Mouse (Mus musculus): ENCODE data around the gene Adk. TPM values are rescaled to one million over a fixed set of nuclear protein-coding genes. Genes with fewer than 3 reads are reported as not detected.
"Not testable (repeated sequence)": the region's sequence is repeated elsewhere in the genome, so short reads cannot be mapped to it uniquely, and the experiment has no call there.

The Adk gene
- polyA plus RNA-seq, 3 experiments from 2014 or later: 84.7 to 128 (median 118) TPM

DNA sequence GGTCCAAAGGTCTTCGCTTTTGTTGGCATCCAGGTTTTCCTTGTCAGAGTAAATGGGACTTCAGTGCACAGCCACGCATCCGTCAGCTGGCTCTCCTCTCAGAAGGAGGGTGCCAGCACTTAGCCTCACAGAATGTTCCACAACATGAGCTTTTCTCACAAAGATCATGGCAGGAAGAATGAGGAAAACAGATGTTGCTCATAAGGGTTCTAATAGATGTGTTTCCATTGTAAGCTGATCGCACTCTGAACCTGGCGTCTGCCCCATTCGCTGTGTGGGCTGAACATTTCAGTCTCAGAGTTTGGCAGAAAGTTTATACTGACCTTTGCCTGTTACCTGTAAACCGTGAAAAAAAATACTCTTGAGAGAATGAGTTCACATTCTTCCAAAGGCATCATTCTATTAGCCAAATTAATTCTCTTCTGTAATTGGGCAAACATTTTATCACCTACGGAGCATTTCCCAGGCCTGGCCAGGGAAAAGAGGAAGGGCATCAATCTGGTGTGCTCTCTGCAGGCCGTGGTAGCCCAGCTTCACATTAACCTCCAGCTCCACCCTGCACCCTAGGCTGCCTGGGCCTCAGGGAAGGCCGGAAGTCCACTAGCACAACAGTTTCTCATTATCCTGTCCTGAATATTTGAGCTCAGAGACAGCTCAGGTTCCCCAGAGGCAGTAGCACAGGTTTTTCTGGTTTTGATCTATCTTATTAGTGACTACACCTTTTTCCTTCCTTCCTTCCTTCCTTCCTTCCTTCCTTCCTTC is 389.6 kb downstream of the Adk start:
- no peak for ATAC-seq

DNA sequence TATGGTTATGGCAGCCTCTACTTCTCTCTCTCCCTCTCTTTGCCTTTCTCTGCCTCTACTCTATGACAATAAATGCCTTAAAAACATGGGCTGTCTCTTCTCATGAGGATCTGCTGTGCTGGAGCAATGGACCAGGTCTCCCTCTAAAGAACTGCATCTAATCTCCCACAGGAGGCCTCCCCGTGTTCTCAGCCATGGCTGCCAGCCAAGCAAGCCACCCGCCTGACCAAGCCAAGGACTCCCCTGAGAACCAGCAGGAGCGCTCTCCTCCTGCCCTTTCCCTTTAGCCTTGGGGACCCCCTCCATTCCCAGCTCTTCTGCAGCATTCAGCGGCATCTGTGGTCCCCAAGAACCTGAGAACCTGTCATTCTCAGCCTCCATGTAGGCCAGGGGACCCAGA is 400.2 kb downstream of the Adk start:
- no peak for ATAC-seq

DNA sequence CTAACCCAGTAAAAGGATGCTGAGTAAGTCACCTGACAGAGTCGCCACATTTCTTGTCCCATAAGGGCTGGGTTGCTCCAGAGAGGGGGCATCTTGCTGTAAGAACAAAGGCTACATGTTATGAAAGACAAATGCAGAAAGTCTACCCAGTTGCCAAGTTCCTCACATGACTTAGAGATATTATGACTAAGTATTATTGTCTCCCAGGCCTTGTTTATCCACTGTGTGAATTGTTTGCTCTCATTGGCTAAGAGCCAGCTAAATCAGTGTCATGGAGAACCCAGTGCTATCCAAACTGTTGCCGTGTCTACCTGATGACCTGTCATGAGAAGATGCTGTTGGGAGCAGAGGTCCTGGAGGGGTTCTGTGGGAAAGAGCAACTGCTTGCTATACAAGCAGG is 401.5 kb downstream of the Adk start:
- ATAC-seq: no peak

DNA sequence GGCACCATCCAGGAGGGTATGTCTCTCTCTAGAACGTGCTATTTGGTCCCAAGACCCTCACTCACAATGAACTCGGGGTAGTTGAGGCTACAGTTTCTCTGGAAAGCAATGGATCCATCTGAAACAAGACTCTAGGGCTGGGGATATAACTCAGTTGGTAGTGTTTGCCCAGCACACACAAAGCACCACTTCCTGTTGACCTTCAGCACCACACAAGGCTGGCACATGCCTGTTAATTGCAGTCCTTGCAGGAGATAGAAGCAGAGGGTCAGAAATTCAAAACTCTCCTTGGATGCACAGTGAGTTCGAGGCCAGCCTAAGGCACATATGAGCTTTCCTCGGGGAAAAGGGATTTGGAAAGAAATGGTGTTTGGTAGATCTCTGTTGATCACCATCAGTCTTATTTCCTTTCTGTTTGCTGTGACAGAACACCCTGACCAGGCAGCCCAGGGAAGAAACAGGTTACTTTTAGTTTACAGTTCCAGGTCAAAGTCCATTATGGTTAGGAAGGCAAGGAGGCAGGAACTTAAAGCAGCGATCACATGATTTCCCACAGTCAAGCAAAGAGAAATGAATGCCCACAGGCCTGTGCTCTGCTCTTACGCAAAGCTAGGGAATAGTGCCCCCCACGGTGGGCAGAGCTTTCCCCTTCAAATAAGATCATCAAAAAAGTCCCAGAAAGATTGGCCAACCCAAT is 403.4 kb downstream of the Adk start:
- ATAC-seq: no peak

DNA sequence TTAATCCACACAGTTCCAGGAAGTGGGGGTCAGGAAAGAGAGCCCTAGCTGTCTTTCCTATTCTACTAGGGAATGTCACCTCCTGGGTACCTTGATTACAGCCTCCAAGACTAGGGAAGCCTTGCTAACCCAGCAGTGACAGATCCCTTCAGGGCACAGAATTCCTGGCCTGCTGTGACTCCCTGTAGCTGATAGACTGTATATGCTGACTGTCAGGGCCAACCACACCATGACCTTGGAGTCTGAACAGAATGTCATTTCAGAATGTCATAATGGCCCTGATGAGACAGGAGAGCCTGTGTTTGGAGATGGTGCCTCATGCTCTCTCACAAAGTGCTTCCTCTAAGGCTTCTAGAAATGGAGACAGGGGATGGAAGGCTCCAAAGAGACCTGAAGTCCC is 404.2 kb downstream of the Adk start:
- ATAC-seq: no peak

DNA sequence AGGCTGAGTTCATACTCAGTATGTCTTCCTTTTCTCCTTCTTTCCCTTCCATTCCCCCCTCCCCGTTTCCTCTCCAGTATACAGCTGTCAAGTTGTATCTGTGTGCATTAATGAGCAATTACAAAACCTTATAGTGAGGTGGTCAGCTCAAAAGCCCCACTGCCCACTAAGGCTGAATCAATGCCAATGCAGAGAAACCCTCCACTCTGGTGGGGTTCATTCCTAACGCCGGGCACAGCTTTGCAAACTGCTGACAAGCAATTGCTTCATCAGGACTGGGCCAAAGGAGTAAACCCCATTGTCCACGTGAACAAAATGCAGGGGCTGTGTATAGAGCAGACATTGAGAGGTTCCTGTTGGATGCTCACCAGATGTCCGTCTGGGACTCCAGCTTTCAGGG is 405.5 kb downstream of the Adk start:
- ATAC-seq: no peak

DNA sequence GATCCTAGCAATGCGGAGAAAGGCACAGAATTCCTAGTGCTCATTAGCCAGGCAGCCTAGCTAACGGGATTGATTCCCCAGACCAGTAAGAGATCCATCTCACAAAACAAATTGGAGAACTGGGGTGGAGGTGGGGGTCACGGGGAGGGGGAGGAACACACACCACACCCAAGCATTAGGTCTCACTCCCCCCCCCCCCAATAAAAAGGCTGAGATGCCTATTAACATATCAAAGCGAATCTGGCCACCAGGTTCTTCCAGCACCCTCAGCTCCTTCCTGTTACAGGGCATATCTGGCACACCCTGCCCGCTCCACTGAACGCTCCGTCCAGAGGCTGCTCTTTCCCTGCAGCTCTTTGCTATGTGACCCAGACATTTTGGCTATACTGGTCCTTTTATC is 406.3 kb downstream of the Adk start:
- no peak for ATAC-seq

DNA sequence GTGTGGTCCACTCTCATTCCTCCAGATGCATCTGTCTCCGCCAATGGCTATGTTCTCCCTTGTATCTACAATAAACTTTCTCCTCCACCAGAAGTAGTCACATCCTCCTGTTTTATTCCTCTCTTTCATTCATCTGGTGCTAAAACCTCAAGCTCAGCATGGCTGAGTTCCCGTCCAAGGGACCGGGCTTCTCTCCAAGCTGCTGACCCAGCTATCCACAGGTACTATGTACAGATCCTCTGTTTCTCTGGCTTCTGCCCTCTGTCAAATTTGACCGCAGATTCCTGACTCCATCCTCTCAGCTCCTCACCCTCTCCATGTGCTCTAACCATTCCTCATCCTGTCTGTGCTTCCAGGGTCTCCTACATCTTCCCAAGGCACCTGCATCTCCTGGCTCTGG is 406.8 kb downstream of the Adk start:
- ATAC-seq: no peak

DNA sequence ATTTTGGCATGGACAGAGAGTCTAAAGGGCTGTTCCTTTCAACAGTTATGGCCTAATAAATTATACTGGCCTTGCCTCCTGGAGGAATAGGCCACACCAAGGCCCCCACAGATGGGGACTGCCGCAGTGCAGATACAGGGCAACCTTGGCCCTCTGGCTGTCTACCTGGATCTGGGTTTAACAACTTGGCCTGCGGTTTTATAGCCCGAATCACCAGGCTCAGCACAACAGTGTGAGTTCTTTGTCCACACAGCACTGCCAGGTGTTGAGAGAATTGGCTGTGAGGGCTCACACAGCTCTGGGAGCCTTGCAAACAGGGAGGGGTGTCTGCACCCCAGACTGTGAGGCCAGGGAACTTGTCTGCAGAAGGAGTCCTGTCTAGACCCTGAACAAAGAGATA is 410.0 kb downstream of the Adk start:
- no peak for ATAC-seq

DNA sequence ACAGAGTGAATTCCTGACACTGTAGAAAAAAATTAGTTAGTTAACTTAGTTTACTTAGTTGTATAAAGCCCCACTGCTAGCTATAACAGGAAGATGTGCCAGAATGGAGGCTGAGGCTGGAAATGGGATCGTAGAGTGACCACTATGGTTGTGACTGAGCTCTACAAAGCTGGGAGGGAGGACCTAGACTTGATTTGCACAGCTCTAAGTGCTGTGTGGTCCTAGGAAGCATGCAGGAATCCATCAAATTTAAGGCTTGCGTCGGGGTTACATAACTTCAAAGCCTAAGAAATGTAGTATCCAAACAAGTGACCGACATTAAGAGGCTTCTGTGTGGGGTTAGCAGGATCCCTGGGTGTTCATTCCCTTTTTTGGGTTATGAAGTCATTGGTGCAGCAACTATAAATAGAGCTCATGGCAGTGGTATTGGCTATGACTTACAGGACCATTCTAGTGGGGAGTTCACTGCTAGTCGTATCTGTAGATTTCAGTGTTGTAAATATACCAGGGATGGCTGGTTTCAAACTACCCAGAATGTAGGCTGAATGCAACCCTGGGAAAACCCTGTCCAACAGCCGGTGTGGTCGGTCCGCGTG is 410.8 kb downstream of the Adk start:
- no peak for ATAC-seq

DNA sequence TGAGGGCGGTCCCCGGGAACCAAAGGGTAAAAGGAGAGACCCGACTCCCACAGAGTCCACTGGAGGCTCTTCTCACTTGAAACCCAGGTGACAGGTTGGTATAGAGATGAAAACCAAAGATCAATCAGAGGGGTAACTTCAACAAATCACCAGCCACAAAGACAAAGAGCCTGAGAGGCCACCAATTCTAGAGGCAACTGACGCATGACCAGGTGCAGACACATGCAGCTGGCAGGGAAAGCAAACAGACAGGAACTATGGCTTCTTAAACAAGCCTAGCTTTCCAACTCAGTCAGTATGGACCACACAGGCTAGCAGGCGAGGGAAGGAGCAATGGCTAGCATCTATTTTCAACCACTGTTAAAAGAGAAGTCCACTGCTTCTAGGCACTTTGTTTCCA is 418.0 kb downstream of the Adk start:
- ATAC-seq: no peak

DNA sequence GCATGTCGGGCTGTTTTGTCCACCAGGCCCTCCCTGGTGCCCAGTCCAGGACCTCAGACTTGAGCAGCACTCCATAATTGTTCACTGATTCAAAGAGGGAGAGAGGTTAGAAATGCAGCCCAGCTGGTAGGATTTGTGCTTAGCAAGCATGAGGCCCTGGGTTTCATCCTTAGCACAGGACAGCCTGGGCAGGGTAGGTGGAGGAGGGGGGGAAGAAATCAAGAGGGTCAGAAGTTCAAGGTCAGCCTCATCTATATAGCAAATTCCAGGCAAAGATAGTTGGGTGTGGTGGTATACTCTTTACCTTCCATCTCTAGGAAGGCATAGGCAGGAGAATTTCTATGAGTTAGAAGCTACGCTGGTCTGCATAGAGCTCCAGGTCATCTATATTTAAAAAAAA is 419.6 kb downstream of the Adk start:
- no peak for ATAC-seq

DNA sequence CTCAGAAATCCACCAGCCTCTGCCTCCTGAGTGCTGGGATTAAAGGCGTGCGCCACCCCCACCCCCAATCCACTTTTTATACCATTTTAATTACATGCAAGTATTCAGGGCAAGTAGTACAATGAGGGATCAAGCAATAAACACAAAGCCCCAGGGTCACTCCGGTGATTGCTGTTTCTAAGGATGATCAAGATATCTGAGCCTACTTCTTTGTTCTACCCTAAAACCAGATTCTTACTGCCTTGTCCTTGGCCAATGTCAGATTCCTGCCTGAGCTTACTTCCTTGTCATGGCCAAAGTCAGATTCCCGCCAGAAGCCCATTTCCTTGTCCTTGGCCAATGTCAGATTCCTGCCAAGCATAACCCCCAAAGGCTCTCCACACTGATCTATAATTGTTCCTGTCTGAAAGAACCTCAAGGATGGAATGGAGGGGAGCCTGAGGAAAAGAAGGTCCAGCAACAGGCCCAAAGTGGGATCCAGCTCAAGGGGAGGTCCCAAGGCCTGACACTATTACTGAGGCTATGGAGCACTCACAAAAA is 422.3 kb downstream of the Adk start:
- not testable (repeated sequence) for ATAC-seq

DNA sequence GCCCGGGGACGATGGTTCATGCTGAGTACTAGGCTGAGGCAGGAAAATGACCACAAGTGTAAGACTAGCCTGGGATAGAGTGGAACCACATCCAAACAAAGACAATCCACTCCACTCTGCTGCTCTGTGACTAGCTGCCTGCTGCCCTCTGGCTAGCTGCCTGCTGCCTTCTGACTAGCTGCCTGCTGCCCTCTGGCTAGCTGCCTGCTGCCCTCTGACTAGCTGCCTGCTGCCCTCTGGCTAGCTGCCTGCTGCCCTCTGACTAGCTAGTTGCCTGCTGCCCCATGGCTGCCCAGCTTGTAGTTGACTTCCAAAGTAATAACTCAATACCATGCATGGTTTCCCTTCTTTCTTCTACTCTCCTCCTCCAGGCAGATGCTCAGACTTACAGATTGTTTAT is 424.8 kb downstream of the Adk start:
- ATAC-seq: no peak

DNA sequence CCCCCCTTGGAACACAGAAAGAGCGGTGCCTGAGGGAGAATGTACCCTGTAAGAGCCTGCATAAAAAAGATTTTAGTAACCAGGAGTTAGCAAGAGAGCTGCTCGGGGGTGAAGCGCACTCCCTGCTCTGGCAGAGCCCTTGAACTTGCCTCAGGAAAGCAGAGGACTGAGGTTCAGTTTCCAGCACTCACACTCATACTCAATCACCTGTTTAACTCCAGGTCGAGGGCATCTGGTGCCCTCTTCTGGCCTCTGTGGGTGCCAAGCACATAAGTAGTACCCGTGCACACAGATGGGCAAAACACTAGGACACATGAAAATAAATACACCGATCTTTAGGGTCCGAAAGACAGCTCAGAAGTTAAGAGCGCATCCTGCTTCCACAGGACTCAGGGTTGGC is 427.2 kb downstream of the Adk start:
- no peak for ATAC-seq

DNA sequence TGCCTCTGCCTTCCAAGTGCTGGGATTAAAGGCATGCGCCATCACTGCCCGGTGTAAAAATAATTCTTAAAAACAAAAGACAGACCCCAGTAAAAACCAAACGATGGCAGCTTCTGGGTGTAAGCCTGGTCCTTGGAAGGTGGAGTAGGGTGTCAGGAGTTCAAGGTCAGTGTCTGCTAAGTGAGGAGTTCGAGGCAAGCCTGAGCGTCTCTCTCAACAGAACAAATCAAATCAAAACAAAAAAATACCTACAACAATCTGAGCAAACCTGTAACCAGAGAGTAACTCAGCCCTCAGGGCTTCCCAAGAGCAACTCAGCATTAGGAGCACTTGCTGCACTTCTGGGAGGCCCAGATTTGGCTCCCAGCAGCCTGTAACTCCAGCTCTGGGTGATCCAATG is 427.8 kb downstream of the Adk start:
- no peak for ATAC-seq

DNA sequence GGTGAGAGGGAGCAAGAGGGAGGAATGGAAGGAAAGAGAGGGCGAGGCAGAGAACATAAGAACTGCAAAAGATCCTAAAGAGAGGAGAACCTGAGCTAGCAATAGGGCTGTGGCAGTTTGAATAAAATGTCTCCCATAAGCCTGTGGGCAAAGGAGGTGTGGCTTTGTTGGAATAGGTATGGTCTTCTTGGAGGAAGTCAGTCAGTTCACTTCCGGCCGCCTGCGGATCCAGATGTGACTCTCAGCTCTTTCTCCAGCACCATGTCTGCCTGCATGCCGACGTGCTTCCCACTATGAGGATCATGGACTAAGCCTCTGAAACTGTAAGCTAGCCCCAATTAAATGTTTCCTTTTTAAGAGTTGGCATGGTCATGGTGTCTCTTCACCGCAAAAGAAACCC is 428.9 kb downstream of the Adk start, which contains the start of gene Kat6b:
Kat6b (plus strand) TSS at position 204 of the 400 bp plus-strand sequence.
- ATAC-seq: no peak

DNA sequence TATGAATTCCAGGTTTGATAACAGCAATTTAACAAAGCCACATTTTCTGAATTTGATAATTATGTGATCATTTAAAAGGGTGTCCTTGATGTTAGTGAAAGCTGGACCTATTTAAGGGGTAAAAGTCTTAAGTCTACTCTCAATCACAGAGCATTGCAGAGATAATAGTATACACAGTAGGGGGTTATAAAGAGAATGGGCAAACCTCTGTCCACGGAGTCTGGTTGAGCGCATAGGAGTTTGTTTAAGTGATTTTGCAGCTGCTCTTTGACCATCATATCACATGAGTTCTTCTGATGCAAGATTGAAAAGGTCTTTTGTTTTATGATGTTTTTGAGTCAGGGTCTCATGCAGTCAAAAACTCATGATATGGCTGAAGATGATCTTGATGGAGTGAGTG is 431.8 kb downstream of the Adk start:
- ATAC-seq: no peak

DNA sequence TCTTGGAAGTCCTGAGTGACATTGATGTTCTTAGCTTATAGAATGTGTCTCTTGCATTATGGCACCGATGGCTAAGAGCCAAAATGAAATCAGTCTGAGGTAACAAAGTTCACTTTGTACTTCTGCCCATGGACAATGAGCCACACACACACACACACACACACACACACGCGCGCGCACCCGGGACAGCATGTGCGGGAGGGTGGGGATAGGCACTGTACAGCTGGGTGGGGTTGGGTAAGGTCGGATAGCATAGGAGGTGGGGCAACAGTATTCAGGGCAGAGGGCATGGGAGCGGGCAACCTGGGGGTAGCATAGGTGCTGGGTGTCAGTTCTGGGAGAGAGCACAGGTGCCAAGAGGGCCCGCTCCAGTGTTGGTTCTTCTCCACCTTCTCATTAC is 432.3 kb downstream of the Adk start:
- no peak for ATAC-seq

DNA sequence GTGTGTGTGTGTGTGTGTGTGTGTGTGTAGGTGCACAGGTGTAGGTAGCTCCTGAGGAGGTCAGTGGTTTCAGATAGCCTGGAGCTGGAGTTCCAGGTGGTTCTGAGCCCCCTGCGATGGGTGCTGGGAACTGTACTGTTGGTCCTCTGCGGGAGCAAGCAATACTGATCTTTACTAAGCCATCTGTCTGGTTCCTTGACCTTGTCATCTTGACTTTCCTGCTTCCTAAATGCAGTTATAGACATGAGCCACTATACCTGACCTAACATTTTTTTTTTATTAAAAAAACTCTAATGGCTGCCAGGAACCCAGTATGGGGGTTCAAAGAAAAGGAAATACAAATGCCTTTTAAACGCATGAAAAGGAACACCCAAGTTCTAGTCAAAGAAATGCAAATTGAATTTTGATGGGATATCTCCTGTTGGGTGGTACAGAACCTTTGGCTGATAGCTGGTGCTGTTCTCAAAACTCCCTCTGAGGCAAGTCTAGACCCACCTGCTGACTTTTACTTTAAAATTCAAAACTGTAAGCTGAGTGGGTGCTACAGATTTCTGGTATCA is 433.7 kb downstream of the Adk start:
- ATAC-seq: no peak

DNA sequence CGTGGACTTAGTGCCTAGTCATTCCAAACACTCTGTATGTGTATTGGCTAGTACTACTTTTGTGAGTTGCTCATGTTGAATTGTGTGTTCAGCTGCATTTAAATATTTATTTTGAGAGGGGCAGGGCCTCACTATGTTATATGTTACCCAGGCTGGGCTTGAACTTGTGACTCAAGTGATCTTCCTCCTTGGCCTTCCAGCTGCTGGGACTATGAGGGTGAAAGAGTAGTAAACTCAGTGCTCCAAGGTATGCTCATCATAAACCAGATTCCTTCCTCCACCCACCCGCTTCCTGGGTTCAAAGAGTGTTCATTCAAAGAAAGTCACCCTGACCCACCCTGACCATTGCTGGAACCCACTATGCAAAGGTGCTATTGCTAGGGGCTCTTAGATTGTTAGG is 434.8 kb downstream of the Adk start:
- ATAC-seq: not testable (repeated sequence)

DNA sequence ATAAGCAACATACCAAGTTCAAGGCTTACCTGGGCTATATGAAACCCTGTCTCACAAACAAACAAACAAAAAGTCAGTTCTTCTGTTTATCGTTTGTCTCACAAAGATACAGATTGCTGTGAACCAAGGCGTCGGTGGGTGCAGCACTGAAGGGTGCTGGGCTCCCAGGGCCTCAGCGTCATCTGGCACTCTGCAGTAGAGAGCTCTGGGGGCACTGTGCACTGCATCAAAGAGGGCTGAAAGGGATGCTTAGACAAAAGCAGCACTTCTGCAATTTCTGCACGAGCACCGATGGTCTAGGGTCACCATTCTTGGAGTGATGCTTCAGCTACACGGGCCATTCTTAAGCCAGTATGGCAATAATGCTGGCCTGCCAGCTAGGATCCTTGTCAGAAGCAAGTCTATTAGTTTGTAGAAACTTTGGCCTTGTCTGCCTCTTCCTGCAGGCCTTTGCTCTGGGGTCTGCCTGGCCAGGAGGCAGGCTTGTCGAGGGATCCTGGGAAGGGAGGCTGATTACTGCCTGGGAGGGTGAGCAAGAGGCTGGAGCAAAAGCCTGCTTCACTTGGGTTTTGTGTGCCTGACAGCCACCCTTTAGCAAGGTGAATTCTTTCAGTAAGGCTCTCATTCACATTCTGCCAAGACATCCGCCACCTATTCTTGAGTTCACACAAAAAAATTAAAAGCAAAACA is 436.2 kb downstream of the Adk start:
- ATAC-seq: not testable (repeated sequence)

DNA sequence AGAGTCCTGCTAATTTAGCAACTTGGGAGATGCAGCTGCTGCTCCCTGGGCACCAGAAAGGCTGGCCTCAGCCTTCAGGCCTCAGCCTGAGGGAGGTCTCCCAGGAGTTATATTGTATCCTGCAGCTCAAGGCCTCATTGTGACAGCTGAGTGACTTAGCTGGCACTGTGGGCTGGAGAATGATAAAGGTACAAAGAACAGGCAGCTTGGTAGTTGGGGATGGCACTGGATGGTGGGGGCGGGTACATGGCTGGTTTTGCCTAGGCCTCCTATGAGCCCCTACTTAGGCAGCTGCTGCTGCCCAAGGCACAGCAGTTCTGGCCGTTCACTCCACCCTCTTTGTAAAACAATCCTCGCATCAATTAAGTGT is 436.7 kb downstream of the Adk start:
- no peak for ATAC-seq
